15 mouse cellular contexts compared by ENCODE assay signal in genomic region chr19:41086289-41086688, GRCm38 (mm10). TPM values are rescaled to one million over a fixed set of nuclear protein-coding genes. Genes with fewer than 3 reads are reported as not detected.
A peak's percentile ranks its signal among the peaks of the same experiment; 100 is the strongest.
DNase-seq lines count a peak whose midpoint lies in the region; ATAC-seq and TF ChIP-seq lines count a peak whose summit lies in the region.
"Had no signal": no experiment of that assay in that cellular context is flagged by ENCODE, and none has a peak within 500 bp of the region (broad histone marks: within the 10 kb centered on the region; RNA-seq: fewer than 3 reads in every experiment).

No protein-coding gene starts in this region.

- no peak for TF ChIP-seq EP300 in lung, postnatal 0 days (IDR thresholded peaks at IDR 0.05)

- TF ChIP-seq CTCF in lung, postnatal 0 days (IDR thresholded peaks at IDR 0.05): no peak

- no peak for DNase-seq in lung, postnatal 0 days (ENCODE audit: low spot score)
- DNase-seq in kidney, adult 18-20 months: no peak

- no peak overlapping the region for H3K9ac ChIP-seq in hindbrain, embryonic 13.5 days
- H3K9ac ChIP-seq in hindbrain, embryonic 12.5 days: no peak overlapping the region
- no peak overlapping the region for H3K9ac ChIP-seq in lung, embryonic 16.5 days (ENCODE audit: low read length)
- H3K9ac ChIP-seq in lung, postnatal 0 days (replicated peaks; ENCODE audit: low read depth): no peak overlapping the region
- no peak overlapping the region for H3K9ac ChIP-seq in midbrain, embryonic 16.5 days (ENCODE audit: low read depth, low read length)
- H3K9ac ChIP-seq: intestine, embryonic 15.5 days had no signal

- 86% methylated on average over 6 of the region's 6 CpGs for WGBS in hindbrain, embryonic 13.5 days
- WGBS in hindbrain, embryonic 12.5 days: 87% methylated on average over 6 of the region's 6 CpGs
- 82% methylated on average over 6 of the region's 6 CpGs for WGBS in lung, embryonic 16.5 days
- 85% methylated on average over 6 of the region's 6 CpGs for WGBS in lung, postnatal 0 days
- WGBS in midbrain, embryonic 16.5 days: 89% methylated on average over 6 of the region's 6 CpGs

- H3K4me1 ChIP-seq in hindbrain, embryonic 13.5 days (replicated peaks): peaks cover 9% of the 10 kb centered on the region
- H3K4me1 ChIP-seq in hindbrain, embryonic 12.5 days: peaks cover 10% of the 10 kb centered on the region
- no peaks in the 10 kb centered on the region for H3K4me1 ChIP-seq in lung, embryonic 16.5 days (replicated peaks; ENCODE audit: control insufficient read depth, insufficient read depth, low read length)
- H3K4me1 ChIP-seq in lung, postnatal 0 days (ENCODE audit: insufficient read depth, low read depth, low read length): no peaks in the 10 kb centered on the region
- peaks cover 8% of the 10 kb centered on the region for H3K4me1 ChIP-seq in midbrain, embryonic 16.5 days (ENCODE audit: control insufficient read depth, insufficient read depth, low read length)
- H3K4me1 ChIP-seq: intestine, embryonic 15.5 days had no signal

- no peak overlapping the region for H3K27ac ChIP-seq in hindbrain, embryonic 13.5 days
- H3K27ac ChIP-seq in hindbrain, embryonic 12.5 days: no peak overlapping the region
- no peak overlapping the region for H3K27ac ChIP-seq in lung, embryonic 16.5 days (ENCODE audit: low read length)
- no peak overlapping the region for H3K27ac ChIP-seq in lung, postnatal 0 days (ENCODE audit: low read length)
- H3K27ac ChIP-seq in midbrain, embryonic 16.5 days (ENCODE audit: low read length): no peak overlapping the region
- H3K27ac ChIP-seq: intestine, embryonic 15.5 days; macrophage had no signal

- H3K36me3 ChIP-seq in hindbrain, embryonic 13.5 days: no peaks in the 10 kb centered on the region
- no peaks in the 10 kb centered on the region for H3K36me3 ChIP-seq in hindbrain, embryonic 12.5 days
- H3K36me3 ChIP-seq in lung, embryonic 16.5 days (ENCODE audit: control insufficient read depth, insufficient read depth, low read length): no peaks in the 10 kb centered on the region
- no peaks in the 10 kb centered on the region for H3K36me3 ChIP-seq in lung, postnatal 0 days (ENCODE audit: insufficient read depth, low read length)
- H3K36me3 ChIP-seq in midbrain, embryonic 16.5 days (ENCODE audit: control insufficient read depth, insufficient read depth, low read length): no peaks in the 10 kb centered on the region
- H3K36me3 ChIP-seq: G1E; intestine, embryonic 15.5 days had no signal

- no peaks in the 10 kb centered on the region for H3K9me3 ChIP-seq in hindbrain, embryonic 13.5 days
- no peaks in the 10 kb centered on the region for H3K9me3 ChIP-seq in hindbrain, embryonic 12.5 days (replicated peaks)
- H3K9me3 ChIP-seq in lung, embryonic 16.5 days (ENCODE audit: control insufficient read depth, low read length): no peaks in the 10 kb centered on the region
- no peaks in the 10 kb centered on the region for H3K9me3 ChIP-seq in lung, postnatal 0 days (ENCODE audit: low read length)
- H3K9me3 ChIP-seq in midbrain, embryonic 16.5 days (replicated peaks; ENCODE audit: control insufficient read depth, low read length, poor library complexity, severe bottlenecking): no peaks in the 10 kb centered on the region
- H3K9me3 ChIP-seq: G1E; intestine, embryonic 15.5 days had no signal

- no peak overlapping the region for H3K4me2 ChIP-seq in hindbrain, embryonic 13.5 days
- H3K4me2 ChIP-seq in hindbrain, embryonic 12.5 days (replicated peaks): no peak overlapping the region
- no peak overlapping the region for H3K4me2 ChIP-seq in lung, embryonic 16.5 days (ENCODE audit: low read depth, low read length)
- H3K4me2 ChIP-seq in lung, postnatal 0 days (replicated peaks; ENCODE audit: low read depth, low read length): no peak overlapping the region
- H3K4me2 ChIP-seq in midbrain, embryonic 16.5 days (ENCODE audit: low read length): no peak overlapping the region
- H3K4me2 ChIP-seq: intestine, embryonic 15.5 days had no signal

- H3K27me3 ChIP-seq in hindbrain, embryonic 13.5 days: peaks cover 10% of the 10 kb centered on the region
- H3K27me3 ChIP-seq in hindbrain, embryonic 12.5 days: peaks cover 17% of the 10 kb centered on the region
- no peaks in the 10 kb centered on the region; the same call in 1 of the 2 replicates for H3K27me3 ChIP-seq in lung, embryonic 16.5 days (ENCODE audit: control insufficient read depth, insufficient read depth, low read depth, low read length)
- no peaks in the 10 kb centered on the region for H3K27me3 ChIP-seq in lung, postnatal 0 days (replicated peaks; ENCODE audit: insufficient read depth, low read length)
- peaks cover 8% of the 10 kb centered on the region for H3K27me3 ChIP-seq in midbrain, embryonic 16.5 days (ENCODE audit: control insufficient read depth, insufficient read depth, low read depth, low read length)

- ATAC-seq in hindbrain, embryonic 13.5 days (ENCODE audit: low FRiP score): 0 out of 2 replicates have a peak, but pooled peaks have one; percentile 19
- ATAC-seq in hindbrain, embryonic 12.5 days (ENCODE audit: low FRiP score): no peak
- ATAC-seq in lung, embryonic 16.5 days (ENCODE audit: low read depth): peak; percentile 26; the same call in 1 of the 2 replicates
- ATAC-seq in lung, postnatal 0 days: no peak
- ATAC-seq in erythroid progenitor cell, adult 5-6 weeks (replicated peaks; ENCODE audit: low FRiP score, poor library complexity, severe bottlenecking): peak; percentile 39; the same call in 1 of the 2 replicates
- ATAC-seq in midbrain, embryonic 16.5 days: peak; percentile 47

- H3K4me3 ChIP-seq in hindbrain, embryonic 13.5 days: no peak overlapping the region
- no peak overlapping the region for H3K4me3 ChIP-seq in hindbrain, embryonic 12.5 days
- no peak overlapping the region for H3K4me3 ChIP-seq in lung, embryonic 16.5 days (ENCODE audit: low read length)
- no peak overlapping the region for H3K4me3 ChIP-seq in lung, postnatal 0 days (ENCODE audit: low read depth, low read length)
- no peak overlapping the region for H3K4me3 ChIP-seq in midbrain, embryonic 16.5 days (ENCODE audit: low read depth, low read length)
- H3K4me3 ChIP-seq: intestine, embryonic 15.5 days had no signal

RNA-seq across cellular contexts. Expression of gene Opalin, which starts 9.4 kb away (rescaled TPM):
- polyA plus RNA-seq in hindbrain, embryonic 13.5 days (2015; fragmentation: Nextera tagmentation; extraction: Ambion mirVana): not detected in 2 replicates
- not detected in 2 replicates for polyA plus RNA-seq in hindbrain, embryonic 12.5 days (2016; fragmentation: Nextera tagmentation; extraction: Ambion mirVana)
- not detected in 2 replicates for polyA plus RNA-seq in lung, embryonic 16.5 days (2015; fragmentation: Nextera tagmentation; extraction: Ambion mirVana)
- 0.08 TPM in 1 of 2 replicates, not detected in the other for polyA plus RNA-seq in lung, postnatal 0 days (2015; fragmentation: Nextera tagmentation; extraction: Ambion mirVana)
- total RNA-seq in erythroid progenitor cell, adult 5-6 weeks (2015; ENCODE audit: low replicate concordance): not detected in 2 replicates
- total RNA-seq in erythroid progenitor cell, adult 5-6 weeks (2017; ENCODE audit: low replicate concordance): not detected in 2 replicates
- not detected in 2 replicates for polyA plus RNA-seq in midbrain, embryonic 16.5 days (2015; fragmentation: Nextera tagmentation; extraction: Ambion mirVana)
- total RNA-seq: adrenal gland, adult 18-20 months; hematopoietic stem cell, adult 5-6 weeks had no signal
- polyA plus RNA-seq: G1E; gonadal fat pad, adult 2 months; intestine, embryonic 15.5 days; macrophage had no signal

RNA-seq across cellular contexts. Expression of gene Dntt, which starts 57.2 kb away (rescaled TPM):
- 0.35 TPM in 1 of 2 replicates, not detected in the other for polyA plus RNA-seq in hindbrain, embryonic 13.5 days (2015; fragmentation: Nextera tagmentation; extraction: Ambion mirVana)
- 0.14 TPM in 1 of 2 replicates, not detected in the other for polyA plus RNA-seq in hindbrain, embryonic 12.5 days (2016; fragmentation: Nextera tagmentation; extraction: Ambion mirVana)
- 0.10 TPM in 1 of 2 replicates, not detected in the other for polyA plus RNA-seq in lung, embryonic 16.5 days (2015; fragmentation: Nextera tagmentation; extraction: Ambion mirVana)
- polyA plus RNA-seq in lung, postnatal 0 days (2015; fragmentation: Nextera tagmentation; extraction: Ambion mirVana): not detected in 2 replicates
- total RNA-seq in erythroid progenitor cell, adult 5-6 weeks (2015; ENCODE audit: low replicate concordance): 7.6 and 17.2 TPM in 2 replicates
- total RNA-seq in erythroid progenitor cell, adult 5-6 weeks (2017; ENCODE audit: low replicate concordance): 9.7 and 11.7 TPM in 2 replicates
- 0.21 and 0.27 TPM in 2 replicates for polyA plus RNA-seq in midbrain, embryonic 16.5 days (2015; fragmentation: Nextera tagmentation; extraction: Ambion mirVana)
- total RNA-seq: adrenal gland, adult 18-20 months; G1E; left cerebral cortex, postnatal 14 days had no signal
- polyA plus RNA-seq: G1E; heart, embryonic 14.5 days; intestine, embryonic 15.5 days had no signal

Comparison
In these comparisons a context has a peak if more than half of its experiments do, and no peak if none do; other contexts are left out.
1. ATAC-seq: peak in hindbrain, embryonic 13.5 days (single experiment), lung, embryonic 16.5 days (single experiment), erythroid progenitor cell, adult 5-6 weeks (single experiment) and midbrain, embryonic 16.5 days (single experiment); none in hindbrain, embryonic 12.5 days (single experiment) and lung, postnatal 0 days (single experiment).